Mouse (Mus musculus) small intestine, adult 2 months (tissue): ENCODE data around the gene Gm20604.

ENCODE experiments used
- CTCF ChIP-seq: fragments of 200-500 bp; IDR thresholded peaks from 2 replicates; pipeline ENCODE4 v1.5.1; 2012; ENCODE audit warnings: low read depth, mild to moderate bottlenecking, control low read depth, inconsistent platforms, low read length, moderate library complexity, mixed read lengths; ENCODE audit not compliant: insufficient replicate concordance, insufficient read length; ENCODE audit errors: extremely low read depth
- POLR2A ChIP-seq: fragments of 200-500 bp; IDR thresholded peaks from 2 replicates; pipeline ENCODE4 v1.6.1; 2012; ENCODE audit warnings: low read depth, mild to moderate bottlenecking, control low read depth, inconsistent platforms, low read length, moderate library complexity

DNA sequence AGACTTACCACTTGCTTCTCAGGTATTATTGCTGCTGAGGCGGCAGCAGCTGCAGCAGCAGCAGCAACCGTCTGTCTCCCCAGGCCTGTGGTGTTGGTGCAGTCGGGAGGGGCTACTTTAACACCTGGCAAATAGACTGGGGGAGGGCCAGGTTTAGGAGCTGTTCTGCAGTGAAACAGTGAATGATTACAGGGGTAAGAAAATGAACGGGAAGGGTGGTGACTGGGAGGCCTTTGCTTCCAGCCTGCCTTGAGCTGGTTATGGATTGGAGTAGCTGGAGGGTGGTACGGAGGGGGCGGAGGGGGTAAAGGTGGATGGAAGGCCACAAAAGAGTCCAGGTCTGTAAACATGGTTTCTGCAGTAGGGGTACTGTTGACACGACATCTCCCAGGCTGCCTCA is 29.5 kb upstream of the Gm20604 start:
- TF ChIP-seq CTCF: no peak
- no peak for TF ChIP-seq POLR2A
